Mouse (Mus musculus): ENCODE data around the gene Fam189a1.

The Fam189a1 gene

GRCm38 (mm10) chr7:65104207-65105096 is 51.9 kb downstream of the Fam189a1 start:
- no peak for DNase-seq (ENCODE audit: low spot score)

- no peak for DNase-seq (ENCODE audit: low spot score)
Observed at GRCm38 (mm10) chr7:65101661-65102060, 54.7 kb downstream of the Fam189a1 start.

DNA sequence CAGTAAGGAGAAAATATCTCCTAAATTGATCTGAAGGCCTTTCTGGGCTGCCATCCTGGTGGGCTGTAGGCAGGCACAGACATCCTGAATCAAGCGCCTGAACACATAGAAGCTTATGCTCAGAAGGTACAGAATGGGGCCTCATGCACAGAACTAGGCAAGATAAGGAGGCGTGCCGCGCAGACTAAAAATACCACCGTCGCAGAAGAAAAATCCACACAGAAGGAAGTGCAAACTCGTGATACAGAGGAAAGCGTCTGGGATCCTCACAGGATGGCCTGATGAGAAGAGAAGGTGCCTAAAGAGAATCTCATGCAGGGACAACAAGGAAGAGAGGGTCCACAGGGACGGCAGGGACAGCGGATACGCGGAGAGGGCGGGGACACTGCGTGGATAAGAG is 58.7 kb downstream of the Fam189a1 start:
- peak; percentile 35 for DNase-seq (ENCODE audit: low spot score)

- no peak for DNase-seq (ENCODE audit: low spot score)
Observed at GRCm38 (mm10) chr7:65095631-65096107, 60.7 kb downstream of the Fam189a1 start.

GRCm38 (mm10) chr7:65093314-65093713 is 63.1 kb downstream of the Fam189a1 start:
- DNase-seq (ENCODE audit: low spot score) = no peak

DNA sequence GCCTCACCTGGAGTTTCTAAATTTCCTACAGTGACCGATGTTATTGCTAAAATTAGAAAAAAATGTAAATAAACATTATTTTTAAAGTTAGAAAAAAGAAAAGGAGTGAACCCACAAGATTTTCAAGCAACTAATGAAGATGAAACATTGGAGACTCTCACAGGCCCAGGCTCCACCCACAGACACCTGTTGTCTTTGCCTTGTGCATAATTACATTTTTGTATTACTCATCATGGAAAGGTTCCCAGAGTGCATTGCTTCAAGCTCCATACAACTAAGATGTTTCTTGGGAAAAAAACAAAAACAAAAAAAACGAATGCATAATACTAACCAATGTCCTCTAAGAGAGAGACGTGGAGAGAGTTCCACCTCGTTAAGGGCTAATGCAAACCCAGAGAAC is 64.9 kb downstream of the Fam189a1 start:
- no peak for DNase-seq (ENCODE audit: low spot score)

- DNase-seq (ENCODE audit: low spot score) = no peak
Observed at GRCm38 (mm10) chr7:65085972-65086371, 70.4 kb downstream of the Fam189a1 start.

- DNase-seq (ENCODE audit: low spot score) = no peak
Observed at GRCm38 (mm10) chr7:65082778-65083091, 73.6 kb downstream of the Fam189a1 start.

DNA sequence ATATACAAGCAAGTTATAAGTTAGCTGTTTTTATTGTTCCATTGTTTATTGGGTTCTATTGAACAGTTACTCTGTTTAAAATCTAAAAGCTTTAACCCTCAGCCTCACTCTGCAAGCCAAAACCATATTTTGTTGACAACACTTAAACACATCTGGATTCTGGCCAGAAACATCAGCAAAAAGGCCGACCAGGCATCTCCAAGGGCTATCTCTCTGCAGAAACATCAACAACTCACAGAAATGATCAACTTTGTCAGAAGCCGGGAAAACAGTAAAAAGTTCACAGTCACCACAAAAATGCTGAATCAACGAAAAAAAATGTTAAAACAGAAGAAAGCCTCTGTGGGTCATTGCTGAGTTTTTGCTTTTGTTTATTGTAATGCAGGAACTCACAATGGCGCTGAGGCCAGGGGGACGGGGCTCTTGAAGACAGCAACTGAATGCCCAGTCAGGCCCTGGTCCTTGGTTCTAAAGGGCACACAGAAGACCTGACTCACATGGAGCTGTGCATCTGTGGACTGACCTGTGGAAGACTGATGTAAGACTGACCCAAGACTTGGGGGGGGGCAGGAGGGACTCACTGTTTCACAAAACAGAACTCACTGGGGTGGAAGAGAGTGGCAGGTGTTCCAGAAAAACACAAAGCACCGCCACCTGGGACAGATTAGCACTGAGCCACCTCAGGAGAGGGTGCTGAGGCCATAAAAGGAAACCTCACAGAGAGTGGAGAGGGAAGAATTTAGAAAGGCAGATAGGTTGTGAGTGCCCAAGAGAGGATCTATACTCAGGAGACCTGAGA is 74.2 kb downstream of the Fam189a1 start:
- no peak for DNase-seq (ENCODE audit: low spot score)

DNA sequence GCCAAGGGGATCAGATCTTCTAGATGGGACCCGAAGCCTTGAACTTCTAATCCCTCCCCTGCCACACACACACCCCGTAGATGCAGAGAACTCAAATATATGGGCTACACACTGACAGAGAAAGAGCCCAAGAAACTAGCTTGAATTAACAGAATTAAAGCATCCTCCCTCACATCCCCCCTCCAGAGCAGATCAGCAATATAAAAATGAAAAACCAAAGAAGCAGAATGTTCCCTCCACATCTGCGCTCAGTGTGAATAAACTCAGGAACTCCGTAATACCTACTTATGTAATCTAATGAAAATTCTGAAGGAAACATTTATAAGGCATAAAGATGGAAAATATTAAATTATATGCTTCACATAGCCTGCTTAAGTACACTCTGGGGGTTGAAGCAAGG is 80.2 kb downstream of the Fam189a1 start:
- DNase-seq (ENCODE audit: low spot score) = no peak

GRCm38 (mm10) chr7:65074194-65074593 is 82.2 kb downstream of the Fam189a1 start:
- no peak for DNase-seq (ENCODE audit: low spot score)

GRCm38 (mm10) chr7:65073555-65073954 is 82.8 kb downstream of the Fam189a1 start:
- DNase-seq (ENCODE audit: low spot score) = peak; percentile 38

DNA sequence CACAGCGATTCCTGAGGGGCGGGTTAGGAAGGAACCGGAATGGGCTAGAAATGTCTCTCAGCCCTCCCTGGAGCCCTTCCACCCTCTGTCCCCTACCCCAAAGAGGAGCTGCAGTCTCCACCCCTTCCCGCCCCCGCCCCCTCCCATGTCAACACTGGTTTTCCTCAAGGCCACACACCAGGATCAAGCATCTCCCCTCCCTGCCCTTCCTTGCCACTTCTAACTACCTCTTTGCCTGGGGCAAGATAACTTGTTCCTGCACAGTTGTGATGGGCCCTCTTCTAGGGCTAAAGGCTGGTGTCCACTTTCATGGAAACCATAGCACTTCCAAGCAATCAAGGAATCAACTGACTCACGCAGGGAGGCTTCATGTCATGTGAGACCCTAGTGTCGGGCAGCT is 90.2 kb downstream of the Fam189a1 start:
- DNase-seq (ENCODE audit: low spot score) = no peak

DNA sequence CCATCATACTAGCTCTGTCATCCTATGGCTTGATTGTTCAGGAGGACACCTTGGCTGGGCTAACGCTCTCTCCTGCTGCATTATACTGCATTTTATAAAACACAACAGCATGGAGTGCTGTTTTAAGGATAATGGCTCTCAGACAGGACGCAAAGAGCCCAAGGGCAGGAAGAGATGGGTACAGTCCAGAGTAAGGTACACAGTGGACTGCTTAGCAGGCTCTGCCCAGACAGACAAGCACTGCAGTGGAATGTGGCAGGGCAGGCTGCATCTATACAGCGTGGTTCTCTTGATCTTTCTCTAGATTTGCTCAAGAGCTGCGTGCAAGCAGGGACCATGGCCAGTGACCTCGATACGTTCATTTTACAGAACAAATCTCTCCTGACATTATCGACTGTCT is 90.9 kb downstream of the Fam189a1 start:
- no peak for DNase-seq (ENCODE audit: low spot score)

GRCm38 (mm10) chr7:65064638-65065037 is 91.7 kb downstream of the Fam189a1 start:
- DNase-seq (ENCODE audit: low spot score) = no peak

DNA sequence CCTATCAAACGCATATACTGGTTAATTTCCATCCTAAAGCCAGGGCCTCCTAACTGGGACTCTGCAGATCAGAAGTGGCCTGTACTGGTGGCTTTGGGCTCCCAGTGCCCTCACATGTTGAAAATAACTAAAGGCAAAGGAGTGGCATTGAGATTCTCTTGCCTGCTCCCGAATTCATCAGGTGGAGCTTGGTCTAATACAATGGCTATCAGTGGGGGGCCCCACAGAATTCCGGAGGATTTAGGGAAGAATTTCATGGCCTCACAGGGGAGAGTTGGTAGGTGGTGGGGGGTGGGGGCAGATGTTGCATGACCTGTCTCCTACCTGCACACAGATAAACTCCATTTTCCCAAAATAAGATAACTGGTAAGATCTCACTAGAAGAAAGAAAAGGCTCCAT is 92.3 kb downstream of the Fam189a1 start:
- DNase-seq (ENCODE audit: low spot score) = no peak

- no peak for DNase-seq (ENCODE audit: low spot score)
Observed at GRCm38 (mm10) chr7:65060163-65060799, 96.1 kb downstream of the Fam189a1 start.

- no peak for DNase-seq (ENCODE audit: low spot score)
Observed at GRCm38 (mm10) chr7:65056864-65057263, 99.5 kb downstream of the Fam189a1 start.

DNA sequence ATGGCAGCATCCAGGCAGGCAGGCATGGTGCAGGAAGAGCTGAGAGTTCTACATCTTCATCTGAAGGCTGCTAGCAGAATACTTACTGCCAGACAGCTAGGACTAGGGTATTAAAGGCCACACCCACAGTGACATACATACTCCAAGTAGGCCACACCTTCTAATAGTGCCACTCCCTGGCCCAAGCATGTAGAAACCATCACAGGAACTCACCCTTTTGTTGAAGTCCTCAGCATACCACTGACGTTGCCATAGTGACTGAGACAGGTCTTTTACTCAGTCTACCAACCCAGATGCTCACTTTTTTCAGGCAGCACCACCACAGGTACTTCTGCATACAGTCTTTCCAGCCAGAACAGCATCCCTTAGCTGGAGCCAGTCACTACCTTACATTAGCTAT is 104.4 kb downstream of the Fam189a1 start:
- no peak for DNase-seq (ENCODE audit: low spot score)

DNA sequence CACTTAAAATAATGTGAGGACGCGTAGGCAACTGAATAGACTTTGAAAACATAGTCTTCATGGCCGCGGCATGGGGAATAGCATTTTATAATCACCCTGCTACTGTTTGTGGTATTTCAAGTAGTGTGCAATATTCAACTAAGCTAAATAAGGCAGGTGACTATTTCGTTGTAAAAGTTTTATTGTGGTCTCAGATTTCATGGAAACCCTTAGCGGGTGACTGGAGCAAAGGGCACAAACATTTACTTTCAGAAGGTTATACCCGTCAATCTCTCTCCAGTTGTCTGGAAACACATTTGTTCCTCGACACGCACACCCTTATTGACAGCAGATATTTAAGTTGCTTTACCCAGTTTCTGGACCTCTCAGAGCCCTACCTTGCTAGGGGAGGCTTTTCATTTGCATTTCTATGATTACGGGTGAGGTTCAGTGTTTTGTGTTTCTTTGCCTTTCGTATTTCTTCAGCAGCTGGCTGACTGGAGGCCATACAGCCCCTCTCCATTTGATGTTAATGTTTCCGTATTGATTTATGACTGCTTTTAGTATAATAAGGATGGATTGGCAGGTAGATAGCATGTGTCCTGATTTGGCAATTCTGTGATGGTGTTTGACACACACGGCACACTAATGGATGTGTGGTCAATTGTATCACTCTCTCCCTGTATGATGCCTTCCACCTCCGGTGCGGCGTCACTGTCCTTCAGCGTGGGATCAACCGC is 107.0 kb downstream of the Fam189a1 start:
- no peak for DNase-seq (ENCODE audit: low spot score)

GRCm38 (mm10) chr7:65047700-65048099 is 108.7 kb downstream of the Fam189a1 start:
- DNase-seq (ENCODE audit: low spot score) = no peak

DNA sequence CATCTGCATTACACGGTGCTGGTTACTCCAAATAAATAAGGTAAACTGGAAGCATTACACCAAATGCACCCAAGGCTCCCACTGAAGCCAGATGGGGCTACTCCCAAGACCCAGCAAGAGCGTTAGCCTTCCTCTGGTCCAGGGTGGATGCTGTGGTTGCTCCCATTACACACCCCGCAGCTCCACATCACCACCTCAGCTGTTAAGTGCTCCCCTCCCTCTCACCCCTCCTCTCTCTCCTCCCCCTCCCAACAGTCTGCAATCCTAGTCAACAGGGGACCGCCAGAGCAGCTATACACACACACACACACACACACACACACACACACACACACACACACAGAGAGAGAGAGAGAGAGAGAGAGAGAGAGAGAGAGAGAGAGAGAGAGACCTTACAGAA is 109.7 kb downstream of the Fam189a1 start:
- DNase-seq (ENCODE audit: low spot score) = no peak
